Mouse (Mus musculus) embryonic facial prominence, embryonic 15.5 days (tissue): Measurements from ENCODE around the gene Lonp2. TPM values are rescaled to one million over a fixed set of nuclear protein-coding genes. Genes with fewer than 3 reads are reported as not detected.

Source experiments
- ATAC-seq: fragments of 200-750 bp; cut with Nextera tagmentation; 2 replicates; pipeline ENCODE4 v1.8.0; 2017; ENCODE audit warnings: low read depth, moderate TSS enrichment; ENCODE audit not compliant: insufficient number of reproducible peaks, low FRiP score, low TSS enrichment
- H3K27ac ChIP-seq: fragments of 300-500 bp; sonication (generic); replicated peaks from 2 replicates; pipeline ENCODE4 v1.5.1; 2015; ENCODE audit warnings: mild to moderate bottlenecking, inconsistent platforms
- H3K27me3 ChIP-seq: fragments of 300-500 bp; sonication (generic); 2 replicates; pipeline ENCODE4 v1.6.1; 2015; ENCODE audit warnings: inconsistent platforms
- H3K36me3 ChIP-seq: fragments of 300-500 bp; sonication (generic); 2 replicates; pipeline ENCODE4 v1.6.1; 2015; ENCODE audit warnings: mild to moderate bottlenecking, inconsistent platforms
- H3K4me1 ChIP-seq: fragments of 300-500 bp; sonication (generic); 2 replicates; pipeline ENCODE4 v1.6.1; 2015; ENCODE audit warnings: inconsistent platforms
- H3K4me2 ChIP-seq: fragments of 300-500 bp; sonication (generic); replicated peaks from 2 replicates; pipeline ENCODE4 v1.6.1; 2015; ENCODE audit warnings: mild to moderate bottlenecking, inconsistent platforms
- H3K4me3 ChIP-seq: fragments of 300-500 bp; sonication (generic); replicated peaks from 2 replicates; pipeline ENCODE4 v1.5.1; 2015; ENCODE audit warnings: mild to moderate bottlenecking, inconsistent platforms
- H3K9ac ChIP-seq: fragments of 300-500 bp; sonication (generic); 2 replicates; pipeline ENCODE4 v1.6.1; 2015; ENCODE audit warnings: inconsistent platforms
- H3K9me3 ChIP-seq: fragments of 300-500 bp; sonication (generic); replicated peaks from 2 replicates; pipeline ENCODE4 v1.6.1; 2016; ENCODE audit warnings: inconsistent platforms
- WGBS: fragments of 180-500 bp; shearing (Covaris S2); methylation state at CpG from one replicate; pipeline ENCODE4 v1.1.7; 2015; 5-methylcytosine and 5-hydroxymethylcytosine counted together
- polyA plus RNA-seq: library from polyadenylated mRNA; unstranded; fragments of >200 nt; fragmentation: Nextera tagmentation; extraction: Ambion mirVana; gene quantifications from 2 replicates; pipeline ENCODE4 v1.2.1, GENCODE M21; 2015

Gene Lonp2
- polyA plus RNA-seq, 1 experiment from 2014 or later, result 54.2 TPM

GRCm38 (mm10) chr8:86593099-86593498, 30.7 kb upstream of the Lonp2 start:
- Histone ChIP-seq H3K4me2 (no peak overlapping the region), H3K9ac (no peak overlapping the region), H3K4me3 (no peak overlapping the region), H3K4me1 (no peaks in the 10 kb centered on the region), H3K27me3 (no peaks in the 10 kb centered on the region), H3K36me3 (no peaks in the 10 kb centered on the region), H3K9me3 (no peaks in the 10 kb centered on the region), H3K27ac (no peak overlapping the region)
- no peak for ATAC-seq
- 62% methylated on average over 10 of the region's 10 CpGs for WGBS

GRCm38 (mm10) chr8:86594159-86594796, 29.6 kb upstream of the Lonp2 start:
- Histone ChIP-seq H3K4me3 (no peak overlapping the region), H3K36me3 (no peaks in the 10 kb centered on the region), H3K27me3 (no peaks in the 10 kb centered on the region), H3K9me3 (no peaks in the 10 kb centered on the region), H3K4me1 (no peaks in the 10 kb centered on the region), H3K9ac (no peak overlapping the region), H3K4me2 (no peak overlapping the region), H3K27ac (no peak overlapping the region)
- WGBS, result 77% methylated on average over 3 of the region's 3 CpGs
- no peak for ATAC-seq

- no peak overlapping the region for H3K4me2 ChIP-seq
- H3K36me3 ChIP-seq, result no peaks in the 10 kb centered on the region
- H3K4me3 ChIP-seq, result no peak overlapping the region
- H3K27ac ChIP-seq, result no peak overlapping the region
- 76% methylated on average over 5 of the region's 5 CpGs for WGBS
- H3K9me3 ChIP-seq, result no peaks in the 10 kb centered on the region
- H3K4me1 ChIP-seq, result no peaks in the 10 kb centered on the region
- no peaks in the 10 kb centered on the region for H3K27me3 ChIP-seq
- H3K9ac ChIP-seq, result no peak overlapping the region
- no peak for ATAC-seq
Measured at GRCm38 (mm10) chr8:86595671-86596070, 28.2 kb upstream of the Lonp2 start.

GRCm38 (mm10) chr8:86597681-86598080, 26.2 kb upstream of the Lonp2 start:
- Histone ChIP-seq H3K36me3 (no peaks in the 10 kb centered on the region), H3K9ac (no peak overlapping the region), H3K27ac (no peak overlapping the region), H3K4me2 (no peak overlapping the region), H3K4me3 (no peak overlapping the region), H3K27me3 (no peaks in the 10 kb centered on the region), H3K9me3 (no peaks in the 10 kb centered on the region), H3K4me1 (no peaks in the 10 kb centered on the region)
- ATAC-seq, result no peak
- 85% methylated on average over 7 of the region's 7 CpGs for WGBS

- no peak overlapping the region for H3K27ac ChIP-seq
- no peaks in the 10 kb centered on the region for H3K27me3 ChIP-seq
- no peak overlapping the region for H3K9ac ChIP-seq
- no peak overlapping the region for H3K4me3 ChIP-seq
- H3K9me3 ChIP-seq, result no peaks in the 10 kb centered on the region
- no peaks in the 10 kb centered on the region for H3K4me1 ChIP-seq
- no peak for ATAC-seq
- H3K4me2 ChIP-seq, result no peak overlapping the region
- 83% methylated on average over 6 of the region's 6 CpGs for WGBS
- no peaks in the 10 kb centered on the region for H3K36me3 ChIP-seq
Measured at GRCm38 (mm10) chr8:86599299-86599698, 24.5 kb upstream of the Lonp2 start.

- 78% methylated on average over 3 of the region's 3 CpGs for WGBS
- H3K4me1 ChIP-seq, result no peaks in the 10 kb centered on the region
- ATAC-seq, result no peak
- H3K9ac ChIP-seq, result no peak overlapping the region
- no peak overlapping the region for H3K4me2 ChIP-seq
- H3K9me3 ChIP-seq, result no peaks in the 10 kb centered on the region
- H3K36me3 ChIP-seq, result no peaks in the 10 kb centered on the region
- no peak overlapping the region for H3K4me3 ChIP-seq
- H3K27ac ChIP-seq, result no peak overlapping the region
- no peaks in the 10 kb centered on the region for H3K27me3 ChIP-seq
Measured at GRCm38 (mm10) chr8:86600311-86600710, 23.5 kb upstream of the Lonp2 start.

- no peak for ATAC-seq
- Histone ChIP-seq H3K9ac (no peak overlapping the region), H3K27ac (no peak overlapping the region), H3K4me1 (no peaks in the 10 kb centered on the region), H3K4me2 (no peak overlapping the region), H3K4me3 (no peak overlapping the region), H3K9me3 (no peaks in the 10 kb centered on the region), H3K27me3 (no peaks in the 10 kb centered on the region), H3K36me3 (no peaks in the 10 kb centered on the region)
- WGBS, result 40% methylated on average over 2 of the region's 2 CpGs
Measured at GRCm38 (mm10) chr8:86603174-86603573, 20.7 kb upstream of the Lonp2 start.

GRCm38 (mm10) chr8:86604676-86605075, 19.2 kb upstream of the Lonp2 start:
- H3K27ac ChIP-seq, result no peak overlapping the region
- H3K9me3 ChIP-seq, result no peaks in the 10 kb centered on the region
- no peak overlapping the region for H3K9ac ChIP-seq
- 61% methylated on average over 3 of the region's 3 CpGs for WGBS
- no peak overlapping the region for H3K4me2 ChIP-seq
- H3K27me3 ChIP-seq, result no peaks in the 10 kb centered on the region
- H3K4me1 ChIP-seq, result no peaks in the 10 kb centered on the region
- H3K36me3 ChIP-seq, result no peaks in the 10 kb centered on the region
- no peak overlapping the region for H3K4me3 ChIP-seq
- no peak for ATAC-seq

GRCm38 (mm10) chr8:86613798-86614197, 10.0 kb upstream of the Lonp2 start:
- Histone ChIP-seq H3K4me3 (no peak overlapping the region), H3K36me3 (no peaks in the 10 kb centered on the region), H3K9me3 (no peaks in the 10 kb centered on the region), H3K4me1 (no peaks in the 10 kb centered on the region), H3K4me2 (no peak overlapping the region), H3K27me3 (no peaks in the 10 kb centered on the region), H3K9ac (no peak overlapping the region), H3K27ac (no peak overlapping the region)
- ATAC-seq, result no peak
- WGBS, result 55% methylated on average over 2 of the region's 2 CpGs

GRCm38 (mm10) chr8:86615095-86615769, 8.6 kb upstream of the Lonp2 start:
- no peaks in the 10 kb centered on the region for H3K4me1 ChIP-seq
- 91% methylated on average over 6 of the region's 6 CpGs for WGBS
- no peak overlapping the region for H3K9ac ChIP-seq
- H3K36me3 ChIP-seq, result no peaks in the 10 kb centered on the region
- ATAC-seq, result no peak
- no peak overlapping the region for H3K27ac ChIP-seq
- H3K9me3 ChIP-seq, result no peaks in the 10 kb centered on the region
- H3K4me3 ChIP-seq, result no peak overlapping the region
- no peaks in the 10 kb centered on the region for H3K27me3 ChIP-seq
- H3K4me2 ChIP-seq, result no peak overlapping the region

GRCm38 (mm10) chr8:86617759-86618387, 6.0 kb upstream of the Lonp2 start:
- no peaks in the 10 kb centered on the region for H3K27me3 ChIP-seq
- H3K27ac ChIP-seq, result no peak overlapping the region
- H3K9me3 ChIP-seq, result no peaks in the 10 kb centered on the region
- ATAC-seq, result no peak
- WGBS, result 73% methylated on average over 7 of the region's 7 CpGs
- no peak overlapping the region for H3K4me2 ChIP-seq
- H3K4me3 ChIP-seq, result no peak overlapping the region
- H3K4me1 ChIP-seq, result no peaks in the 10 kb centered on the region
- no peak overlapping the region for H3K9ac ChIP-seq
- no peaks in the 10 kb centered on the region for H3K36me3 ChIP-seq
